Mouse (Mus musculus): ENCODE measurements at regions not wholly inside any gene's neighbourhood (a gene's known extent, or its start where the extent isn't known, plus 50 kb on each side); places are given as distances from the start of the nearest gene placed in this dataset.

- DNase-seq = no peak
Measured at GRCm38 (mm10) chr16:5455352-5455965, 199.7 kb upstream of the Eef2kmt start.

DNA sequence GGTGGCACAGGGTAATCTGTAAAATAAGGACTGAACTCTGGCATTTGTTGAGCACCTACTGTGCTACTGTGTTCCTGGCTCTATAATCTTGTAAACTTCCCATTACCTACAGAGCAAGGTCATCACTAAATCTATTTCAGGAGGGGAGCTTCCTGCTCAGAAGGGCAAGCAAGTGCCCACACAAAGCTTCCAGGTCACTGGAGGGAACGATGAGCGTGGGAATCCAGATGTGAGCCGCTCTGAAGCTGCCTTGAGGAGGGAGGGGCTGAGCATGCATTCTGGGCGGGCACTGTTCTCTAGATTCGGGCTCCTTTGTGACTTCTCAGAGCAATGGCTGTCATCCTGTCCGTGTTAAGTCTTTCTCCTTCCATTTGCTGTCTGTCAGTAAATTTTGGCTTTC is 198.5 kb upstream of the Eef2kmt start:
- peak; percentile 67 for DNase-seq

DNA sequence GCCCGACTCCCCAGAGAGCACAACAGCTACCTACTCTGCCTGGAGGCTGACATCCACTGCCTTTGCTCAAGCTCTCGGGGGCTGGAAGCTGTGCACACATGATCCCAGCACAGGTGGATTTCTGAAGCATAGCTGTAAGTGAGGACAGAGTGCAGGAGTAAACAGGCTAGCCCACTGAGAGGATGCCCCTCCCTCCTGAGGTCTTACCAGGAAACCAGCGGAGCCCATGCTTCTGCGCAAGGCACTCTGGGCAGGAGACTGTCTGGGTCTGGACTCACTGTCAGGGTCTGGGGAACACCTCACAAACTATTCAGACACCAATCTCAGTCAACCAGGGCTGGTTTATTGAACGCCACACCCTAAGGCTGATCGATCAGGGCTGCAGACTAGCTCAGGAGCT is 197.2 kb upstream of the Eef2kmt start:
- peak; percentile 75 for DNase-seq

DNA sequence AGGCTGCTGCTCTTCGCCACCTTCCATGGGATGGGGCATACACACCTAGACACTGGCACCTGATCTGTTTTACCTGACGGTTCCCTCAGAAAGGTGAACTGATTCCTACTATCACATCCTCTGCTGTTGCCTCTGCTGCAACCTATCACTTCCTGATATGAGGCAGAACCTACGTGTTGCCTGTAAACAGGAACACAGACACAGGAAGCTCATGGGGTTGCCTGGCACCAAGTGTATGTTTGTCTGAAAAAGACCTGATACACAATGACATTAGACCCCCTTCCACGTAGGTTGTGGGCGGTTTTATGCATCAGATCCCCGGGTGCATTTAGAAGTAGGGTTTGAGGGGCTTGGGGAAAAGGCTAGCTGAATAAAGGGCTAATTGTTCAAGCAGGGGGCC is 190.0 kb upstream of the Eef2kmt start:
- no peak for DNase-seq

- no peak for DNase-seq
Measured at GRCm38 (mm10) chr16:5444785-5445184, 189.0 kb upstream of the Eef2kmt start.

DNA sequence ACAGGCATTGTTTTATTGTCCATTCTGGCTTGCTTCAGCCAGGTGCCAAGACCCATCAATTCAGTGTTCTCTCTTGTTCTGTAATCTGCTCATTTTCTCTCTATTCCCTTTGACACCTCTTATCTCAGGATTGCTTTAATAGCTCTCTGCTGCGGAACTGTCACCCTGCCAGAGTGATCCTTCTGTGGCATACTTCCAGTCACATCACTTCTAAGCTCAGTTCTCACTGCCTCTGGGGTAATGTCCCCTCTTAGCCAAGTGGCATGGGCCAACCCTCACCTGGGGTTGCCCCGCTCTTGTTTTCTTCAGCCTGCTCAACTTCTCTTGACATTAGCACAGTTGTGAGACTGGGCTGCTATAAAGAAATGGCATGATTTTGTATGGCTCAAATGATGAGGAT is 183.9 kb upstream of the Eef2kmt start:
- DNase-seq = no peak

GRCm38 (mm10) chr16:5438405-5438804 is 182.6 kb upstream of the Eef2kmt start:
- DNase-seq = no peak

- DNase-seq = no peak
Measured at GRCm38 (mm10) chr16:5431689-5432088, 175.9 kb upstream of the Eef2kmt start.

- DNase-seq = no peak
Measured at GRCm38 (mm10) chr16:5431111-5431510, 175.3 kb upstream of the Eef2kmt start.

- DNase-seq = no peak
Measured at GRCm38 (mm10) chr16:5429466-5429865, 173.7 kb upstream of the Eef2kmt start.

DNA sequence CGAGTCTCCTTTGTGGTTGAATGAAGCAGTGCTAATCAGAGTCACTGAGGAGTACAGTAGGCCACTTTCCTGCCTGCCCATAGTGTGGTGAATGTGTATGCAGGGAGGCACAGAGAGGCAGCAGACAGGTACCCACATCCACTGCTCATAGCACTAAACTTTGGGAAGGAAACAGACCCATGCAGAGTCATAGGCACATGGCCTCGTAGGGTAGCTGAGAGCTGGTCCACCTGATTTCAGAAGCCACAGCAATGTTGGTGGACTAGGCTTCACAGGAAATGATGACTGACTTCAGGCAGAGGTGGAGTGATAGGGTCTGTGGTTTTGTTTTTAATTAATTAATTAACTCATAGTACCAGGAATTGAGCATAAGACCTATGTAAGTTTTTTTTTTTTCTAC is 170.1 kb upstream of the Eef2kmt start:
- DNase-seq = no peak

GRCm38 (mm10) chr16:5422041-5422440 is 166.3 kb upstream of the Eef2kmt start:
- DNase-seq = no peak

DNA sequence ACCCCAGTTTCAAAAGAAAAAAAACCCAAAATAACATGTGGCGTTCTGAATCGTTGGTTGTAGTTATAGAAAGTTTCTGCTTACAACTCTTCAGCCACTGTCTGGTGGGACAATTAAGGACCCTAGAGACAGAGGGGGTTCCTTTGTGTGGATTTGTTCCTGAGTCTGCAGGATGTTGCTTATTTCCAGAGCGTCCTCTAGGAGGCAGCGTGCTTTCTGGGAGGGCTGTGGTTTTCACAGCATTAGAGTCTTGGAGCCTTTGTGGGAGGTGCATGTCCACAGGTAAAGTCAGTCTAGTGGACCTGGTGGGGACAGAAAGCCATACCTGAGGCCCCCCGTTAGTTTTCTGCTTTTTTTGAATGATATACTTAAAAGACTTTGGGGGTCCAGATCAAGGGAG is 165.8 kb upstream of the Eef2kmt start:
- no peak for DNase-seq

GRCm38 (mm10) chr16:5419467-5419866 is 163.7 kb upstream of the Eef2kmt start:
- DNase-seq = no peak

- DNase-seq = no peak
Measured at GRCm38 (mm10) chr16:5418462-5419197, 162.8 kb upstream of the Eef2kmt start.

- DNase-seq = peak; percentile 29
Measured at GRCm38 (mm10) chr16:5415310-5415709, 159.5 kb upstream of the Eef2kmt start.

- no peak for DNase-seq
Measured at GRCm38 (mm10) chr16:5411819-5412385, 156.1 kb upstream of the Eef2kmt start.

DNA sequence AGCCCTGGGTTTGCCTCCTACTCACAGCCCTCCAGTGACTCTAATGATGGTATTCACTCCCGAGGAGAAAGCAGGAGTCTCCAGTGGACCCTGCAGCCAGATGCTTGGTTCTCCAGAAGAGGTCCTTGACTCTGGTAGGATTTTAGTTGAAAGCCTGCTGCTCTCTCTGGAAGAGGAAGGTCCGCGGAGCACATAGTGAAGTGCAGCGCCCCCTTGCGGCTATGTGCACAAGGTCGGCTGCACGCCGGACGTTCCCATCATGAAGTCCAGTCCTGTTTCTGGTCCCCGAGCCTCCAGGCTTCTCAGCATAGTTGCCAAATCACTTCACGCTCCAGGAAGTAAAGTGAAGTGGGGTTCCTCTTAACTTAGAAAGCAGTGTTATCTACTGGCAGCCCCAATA is 150.9 kb upstream of the Eef2kmt start:
- DNase-seq = peak; percentile 60

GRCm38 (mm10) chr16:5393336-5393735 is 137.6 kb upstream of the Eef2kmt start:
- DNase-seq = no peak

GRCm38 (mm10) chr16:5382930-5383329 is 127.1 kb upstream of the Eef2kmt start:
- no peak for DNase-seq

GRCm38 (mm10) chr16:5382228-5382884 is 126.6 kb upstream of the Eef2kmt start:
- no peak for DNase-seq

DNA sequence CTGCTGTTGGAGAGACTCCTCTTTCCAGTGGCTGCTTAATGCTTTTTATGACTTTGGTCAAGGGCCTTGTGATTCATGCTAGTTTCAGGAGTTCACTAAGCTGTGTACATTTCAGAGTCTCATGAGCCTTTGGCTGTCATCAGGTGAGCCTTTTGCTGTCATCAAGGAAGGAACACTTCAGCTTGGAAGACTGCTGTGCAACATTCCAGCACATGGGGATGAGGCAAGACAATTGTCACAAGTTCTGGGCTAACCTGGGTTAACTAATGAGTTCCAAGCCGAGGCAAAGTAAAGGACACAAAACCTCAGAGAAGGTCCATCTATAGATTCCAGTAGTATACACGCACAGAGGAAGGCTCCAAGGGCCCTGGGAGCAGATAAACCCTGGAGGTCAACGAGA is 124.8 kb upstream of the Eef2kmt start:
- no peak for DNase-seq

- no peak for DNase-seq
Measured at GRCm38 (mm10) chr16:5377001-5377400, 121.2 kb upstream of the Eef2kmt start.
